Mouse (Mus musculus) gastrocnemius, adult 18-20 months (tissue): ENCODE measurements at regions not wholly inside any gene's neighbourhood (a gene's known extent, or its start where the extent isn't known, plus 50 kb on each side); places are given as distances from the start of the nearest gene placed in this dataset.

ENCODE experiments used
- DNase-seq: peaks from one replicate; pipeline ENCODE4 v3.0.0; 2021; ENCODE audit warnings: low spot score

DNA sequence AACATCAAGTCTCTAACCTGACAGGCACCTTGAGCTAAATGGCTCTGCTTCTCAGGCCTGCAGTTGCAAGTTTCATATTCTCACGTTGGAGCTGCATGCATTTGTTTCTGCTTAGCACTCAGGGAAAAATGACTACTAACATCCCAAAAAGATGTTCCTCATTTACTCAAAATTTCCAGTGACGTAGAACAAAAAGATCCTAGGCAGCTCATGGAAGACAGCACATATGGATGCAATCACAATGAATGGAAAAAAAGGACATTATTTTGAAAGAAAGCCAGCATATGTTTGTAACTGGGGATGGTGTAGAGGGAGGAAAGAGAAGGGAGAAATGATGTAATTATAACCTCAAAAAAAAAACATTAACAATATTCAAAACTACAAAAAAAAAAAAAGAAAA is 751.2 kb upstream of the Fbxo33 start:
- no peak for DNase-seq

DNA sequence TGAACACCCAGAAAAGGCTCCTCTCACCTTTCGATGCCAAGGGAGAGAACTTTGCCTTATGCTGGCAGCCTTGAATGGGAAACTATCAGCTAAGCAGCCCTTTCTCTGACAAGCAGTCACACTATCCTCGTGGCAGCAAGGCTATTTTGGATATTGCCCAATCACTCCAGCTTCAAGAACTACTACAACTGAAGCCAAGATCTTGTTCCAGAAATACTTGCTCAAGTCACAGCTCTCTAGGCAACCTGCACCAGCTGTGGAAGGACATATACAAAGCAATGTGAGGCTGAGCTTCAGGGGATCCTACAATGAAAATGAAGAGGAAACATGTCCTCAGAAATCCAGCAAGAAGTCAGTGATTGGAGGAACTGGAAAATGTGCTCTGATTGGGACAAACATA is 750.4 kb upstream of the Fbxo33 start:
- DNase-seq, result peak; percentile 8

GRCm38 (mm10) chr12:59967241-59967640 is 747.7 kb upstream of the Fbxo33 start:
- no peak for DNase-seq

- DNase-seq, result no peak
Measured at GRCm38 (mm10) chr12:59961139-59961538, 741.6 kb upstream of the Fbxo33 start.

DNA sequence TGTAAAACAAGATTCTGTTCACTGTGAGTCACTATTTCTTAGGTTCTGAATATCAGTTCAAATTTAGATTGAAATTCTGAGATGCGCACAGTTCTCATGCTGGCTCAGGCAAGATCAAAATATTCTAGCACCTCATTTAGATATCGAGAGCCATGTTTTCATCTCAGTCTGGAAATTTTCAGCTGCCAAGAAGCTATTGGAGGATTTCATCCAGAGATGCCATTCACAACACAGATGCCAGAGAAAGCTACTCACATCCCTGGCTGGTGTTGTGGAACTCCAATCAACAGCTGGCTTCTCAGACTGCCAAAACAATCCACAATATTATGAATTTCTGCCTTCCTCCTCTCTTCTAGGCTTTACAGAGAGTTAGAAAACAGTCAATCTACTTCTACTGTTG is 712.9 kb upstream of the Fbxo33 start:
- DNase-seq, result no peak

DNA sequence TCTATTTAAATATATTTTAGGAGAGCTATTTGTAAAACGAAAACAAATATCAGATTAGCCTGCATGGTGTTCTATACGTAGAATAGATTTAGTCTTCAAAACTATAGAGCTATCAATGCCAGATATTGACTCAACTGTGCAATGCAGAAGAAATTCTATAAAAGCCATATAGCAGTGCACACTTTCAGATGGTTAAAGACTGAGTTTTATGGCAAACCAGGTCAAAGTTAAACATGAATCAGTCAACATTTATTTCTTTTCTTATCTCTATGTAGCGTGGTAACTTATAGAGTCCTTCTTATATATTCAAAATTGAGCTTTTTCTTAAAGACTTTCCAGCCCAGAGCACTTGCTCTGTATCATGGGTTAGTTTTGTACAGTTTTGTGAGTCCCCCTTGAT is 705.5 kb upstream of the Fbxo33 start:
- DNase-seq, result no peak

DNA sequence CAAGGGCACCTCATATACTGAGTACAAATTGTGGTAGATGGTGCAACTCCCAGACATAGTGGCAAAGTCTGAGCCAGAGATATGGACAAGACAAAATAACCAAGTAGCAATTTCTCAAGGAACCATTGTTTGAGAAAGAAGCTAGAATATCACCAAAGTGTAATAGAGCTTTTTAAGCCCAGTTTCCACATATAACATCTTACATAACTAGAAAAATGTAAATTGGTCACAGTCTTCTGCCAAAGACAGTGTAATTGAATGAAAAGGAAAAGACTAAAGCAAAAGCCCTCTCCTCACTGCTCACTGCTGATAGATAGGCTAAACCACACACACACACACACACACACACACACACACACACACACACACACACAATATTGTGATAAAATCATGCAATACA is 679.4 kb upstream of the Fbxo33 start:
- no peak for DNase-seq

DNA sequence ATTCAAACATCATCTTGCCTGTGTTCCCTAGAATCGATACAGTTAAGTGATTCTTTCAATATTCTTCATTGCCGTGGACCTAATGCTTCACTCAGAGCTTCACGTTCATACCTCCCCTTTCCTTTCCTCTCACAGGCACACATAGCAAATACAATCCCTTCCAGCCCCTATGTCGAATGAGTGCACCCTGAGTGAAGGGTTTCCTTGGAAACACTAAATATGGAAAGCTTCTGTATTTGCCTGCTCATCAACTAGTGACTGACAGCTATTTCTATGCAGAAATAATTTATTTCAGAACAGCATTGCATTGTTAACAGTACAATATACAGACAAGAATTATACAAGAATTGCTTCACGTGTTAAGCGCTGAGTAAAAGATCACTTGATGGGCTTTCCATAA is 671.4 kb upstream of the Fbxo33 start:
- no peak for DNase-seq
